Mouse (Mus musculus): ENCODE measurements around the gene Unc93b1.
A peak's percentile ranks its signal among the peaks of the same experiment; 100 is the strongest.

Gene Unc93b1

DNA sequence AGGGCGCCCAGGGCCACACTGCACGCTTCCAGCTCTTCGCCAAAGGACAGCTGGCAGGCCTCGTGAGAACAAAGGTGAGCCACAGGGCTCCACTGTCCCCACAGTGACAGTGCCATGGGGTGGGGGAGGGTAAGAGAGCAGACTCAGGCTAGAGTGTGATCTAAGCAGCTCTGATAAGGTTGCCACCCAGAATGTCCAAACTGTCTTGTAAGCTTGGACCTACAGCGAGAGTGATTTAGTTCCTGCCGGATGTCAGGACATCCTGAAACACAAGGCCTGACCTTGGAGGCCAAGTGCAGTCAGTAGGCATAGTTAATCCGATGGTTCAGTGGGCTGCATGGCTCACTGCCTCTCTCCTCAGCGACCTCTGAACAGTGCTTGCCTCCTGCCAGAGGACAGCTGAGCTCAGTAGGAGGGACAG lies 50.3 kb downstream of the Unc93b1 start:
- no peak for DNase-seq (ENCODE audit: low spot score in 2 of 2)

DNA sequence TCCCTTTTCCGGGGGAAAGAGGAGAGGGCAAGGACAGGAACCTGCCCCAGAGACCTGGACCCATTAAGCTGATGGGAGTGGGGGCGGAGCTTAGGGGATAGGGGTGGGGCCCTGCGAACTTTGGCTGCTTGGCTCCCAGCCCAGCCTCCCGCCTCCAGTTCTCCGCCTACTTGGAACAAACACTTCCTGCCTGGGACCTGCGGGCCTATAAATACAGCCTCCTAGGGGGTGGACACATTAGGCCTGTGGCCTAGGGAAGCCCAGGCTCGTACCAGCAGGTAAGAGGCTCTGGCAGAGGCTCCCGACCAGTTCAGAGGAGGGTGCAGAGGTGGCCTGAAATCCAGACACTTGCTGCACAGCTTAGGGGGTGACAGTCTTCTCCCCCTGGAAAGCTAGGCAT lies 51.3 kb downstream of the Unc93b1 start, which contains the start of gene Acy3:
Acy3 (plus strand) TSS at position 237 of the 400 bp plus-strand sequence.
- peak in 1 of 2 experiments; percentile 45 for DNase-seq (ENCODE audit: low spot score in 2 of 2)

DNA sequence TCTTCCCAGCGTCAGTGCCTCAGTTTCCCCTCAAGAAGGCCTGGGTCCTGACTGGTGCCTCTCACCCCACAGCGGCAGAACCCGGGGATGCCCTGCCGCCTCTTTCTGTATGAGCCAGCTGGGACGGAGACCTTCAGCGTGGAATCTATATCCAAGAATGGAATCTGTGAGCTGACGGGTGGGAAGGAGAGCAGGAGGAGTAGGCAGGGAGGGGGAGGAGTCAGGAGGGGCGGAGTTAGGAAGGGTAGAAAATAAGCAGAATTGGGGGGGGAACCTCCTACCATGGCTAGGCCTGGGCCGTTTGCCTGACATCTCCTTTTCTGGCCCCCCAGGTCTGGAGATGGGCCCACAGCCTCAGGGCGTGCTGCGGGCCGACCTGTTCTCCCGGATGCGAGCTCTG lies 53.1 kb downstream of the Unc93b1 start:
- DNase-seq (ENCODE audit: low spot score in 2 of 2) = no peak

DNA sequence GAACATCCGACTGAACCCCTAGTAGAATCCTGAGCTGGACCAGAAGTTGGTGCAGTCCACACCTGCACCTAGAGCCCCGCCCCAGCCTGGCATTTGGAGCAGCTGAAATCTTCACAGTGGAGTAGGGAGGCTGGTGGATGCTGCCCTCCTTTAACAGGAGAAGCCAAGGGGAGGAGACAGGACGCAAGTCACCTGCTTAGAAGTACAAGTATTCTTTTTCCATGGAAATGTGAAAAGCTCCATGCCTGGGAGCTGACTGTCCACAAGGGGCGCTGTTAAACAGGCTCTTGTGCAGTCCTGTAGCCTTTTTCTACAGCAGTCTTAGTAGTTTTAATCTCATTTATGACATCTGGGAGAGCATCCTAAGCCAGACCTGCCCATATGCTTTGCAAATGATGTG lies 53.8 kb downstream of the Unc93b1 start:
- no peak for DNase-seq (ENCODE audit: low spot score in 2 of 2)

DNA sequence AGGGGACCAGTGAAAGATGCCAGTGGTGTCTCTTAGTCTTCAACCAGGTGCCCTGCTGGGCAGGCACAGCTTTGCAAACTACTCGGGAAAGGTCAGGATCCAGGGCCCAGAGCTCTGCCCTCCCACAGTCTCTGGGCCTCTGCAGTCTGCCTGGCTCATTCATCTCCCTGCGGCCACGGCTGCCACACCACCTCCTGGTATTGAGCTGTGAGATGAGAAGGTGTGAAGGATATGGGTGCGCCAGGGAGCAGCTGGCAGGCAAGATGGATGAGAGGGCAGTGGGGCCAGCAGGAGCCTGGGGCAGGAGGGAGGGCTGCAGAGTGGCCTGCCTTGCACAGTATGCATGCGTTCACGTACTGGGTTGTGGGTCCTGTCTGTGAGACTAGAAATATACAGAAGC lies 55.8 kb downstream of the Unc93b1 start:
- DNase-seq (ENCODE audit: low spot score in 2 of 2) = no peak

DNA sequence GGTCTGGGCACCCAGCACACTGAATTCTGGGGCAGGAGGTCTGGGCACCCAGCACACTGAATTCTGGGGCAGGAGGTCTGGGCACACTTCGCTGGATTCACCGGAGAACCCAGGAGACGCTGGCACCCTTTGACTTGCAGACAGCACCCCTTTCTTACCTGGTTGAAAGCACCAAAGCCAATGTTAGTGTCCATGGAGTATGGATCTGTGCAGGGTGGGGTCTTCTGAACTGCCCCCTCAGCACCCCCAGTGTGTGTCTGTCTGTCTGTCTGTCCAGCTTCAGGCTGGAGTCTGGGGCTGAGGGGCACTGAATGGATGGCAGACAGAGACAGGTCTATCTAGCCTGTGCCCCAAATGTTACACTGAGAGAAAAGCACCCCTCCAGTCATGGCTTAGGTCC lies 56.6 kb downstream of the Unc93b1 start:
- DNase-seq (ENCODE audit: low spot score in 2 of 2) = no peak

DNA sequence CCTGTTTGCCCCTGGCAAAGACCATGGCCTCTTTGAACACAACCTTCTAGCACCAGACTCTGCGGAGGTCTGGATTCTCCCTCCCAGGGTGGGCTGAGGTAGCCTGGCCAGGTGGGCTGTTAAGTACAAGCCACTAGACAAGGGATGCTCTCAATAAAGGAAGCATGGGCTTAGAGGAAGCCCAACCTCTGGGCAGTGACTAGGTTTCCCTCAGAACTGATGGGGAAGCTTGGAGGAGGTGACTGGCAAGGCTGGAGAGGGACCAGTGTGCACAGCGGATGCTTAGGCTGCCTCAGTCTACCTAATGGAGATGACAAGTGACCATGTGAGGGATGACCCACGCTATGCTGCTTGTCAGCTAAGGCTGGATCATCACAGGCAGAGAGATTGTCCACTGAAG lies 57.0 kb downstream of the Unc93b1 start:
- no peak for DNase-seq (ENCODE audit: low spot score in 2 of 2)

DNA sequence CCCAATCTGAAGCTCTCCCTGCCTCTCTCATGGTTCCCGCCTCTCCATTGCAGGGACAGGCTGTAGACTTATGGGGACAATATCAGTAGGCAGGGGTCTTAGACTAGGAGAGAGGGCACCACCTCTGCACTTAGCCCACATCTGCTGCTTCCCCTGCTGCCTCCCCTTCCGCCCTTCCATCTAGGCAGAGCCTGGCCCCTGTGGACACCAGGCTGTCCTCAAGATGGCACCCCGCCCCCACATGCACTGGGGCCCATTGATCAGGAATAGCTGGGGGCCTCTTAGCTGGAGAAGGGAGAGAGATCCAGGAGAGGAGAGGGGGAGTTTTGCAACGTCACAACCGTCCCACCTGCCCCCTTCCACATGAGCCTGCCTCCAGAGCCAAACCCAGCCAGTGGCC lies 57.4 kb downstream of the Unc93b1 start, which contains the start of gene Tbx10:
Tbx10 (plus strand) TSS at position 337 of the 400 bp plus-strand sequence.
- DNase-seq (ENCODE audit: low spot score in 2 of 2) = no peak

DNA sequence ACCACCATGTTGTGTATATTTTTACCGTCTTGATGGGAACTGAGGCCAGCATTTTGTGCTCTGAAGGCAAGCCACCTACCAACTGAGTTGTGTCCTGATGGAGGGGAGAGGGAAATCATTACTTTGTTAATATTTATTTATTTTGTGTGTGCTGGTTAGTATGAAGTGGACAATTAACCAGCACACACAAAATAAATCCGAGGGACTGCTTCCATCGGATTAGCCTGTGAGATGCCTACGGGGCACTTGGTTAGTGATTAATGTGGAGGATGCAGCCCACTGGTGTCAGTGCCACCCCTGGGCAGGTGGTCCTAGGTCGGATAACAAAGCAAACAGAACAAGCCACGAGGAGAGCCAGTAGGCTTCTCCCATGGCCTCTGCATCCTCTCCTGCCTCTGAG lies 59.9 kb downstream of the Unc93b1 start:
- DNase-seq (ENCODE audit: low spot score in 2 of 2) = no peak

DNA sequence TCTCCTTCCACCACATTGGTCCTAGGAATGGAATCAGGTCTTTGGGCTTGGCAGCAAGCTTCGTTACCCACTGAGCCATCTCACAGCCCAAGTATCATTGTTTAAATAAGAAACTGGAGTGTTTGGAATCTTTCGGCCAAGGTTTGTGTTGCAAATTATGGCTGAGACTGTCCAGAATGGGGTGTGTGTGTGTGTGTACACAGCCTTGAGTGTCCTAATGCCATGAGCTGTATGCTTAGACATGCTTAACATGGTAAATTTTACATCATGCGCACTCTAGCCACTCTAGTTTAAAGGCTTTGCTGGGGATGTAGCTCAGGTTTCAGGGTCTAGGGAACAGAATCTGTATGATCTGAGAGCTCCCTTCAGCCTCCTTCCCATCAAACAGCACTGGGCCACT lies 60.5 kb downstream of the Unc93b1 start:
- no peak for DNase-seq (ENCODE audit: low spot score in 2 of 2)

DNA sequence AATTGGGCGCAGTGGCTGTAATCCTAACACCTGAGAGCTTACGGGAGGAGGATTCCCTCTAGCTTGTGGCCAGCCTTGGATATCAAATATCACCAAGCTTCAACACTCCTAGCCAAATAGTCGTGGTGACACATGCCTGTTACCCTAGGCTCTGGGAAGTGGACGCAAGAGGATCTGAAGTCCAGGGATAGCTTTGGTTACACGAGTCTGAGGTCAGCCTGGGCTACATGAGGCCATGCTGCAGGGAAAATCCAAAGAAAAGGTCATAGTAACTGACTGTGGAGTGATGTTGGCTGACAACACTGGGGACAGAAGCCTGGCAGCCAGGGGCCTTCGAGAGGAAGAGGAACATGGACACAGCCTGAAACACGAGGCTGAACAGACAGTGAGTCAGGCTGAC lies 61.1 kb downstream of the Unc93b1 start:
- DNase-seq (ENCODE audit: low spot score in 2 of 2) = no peak

DNA sequence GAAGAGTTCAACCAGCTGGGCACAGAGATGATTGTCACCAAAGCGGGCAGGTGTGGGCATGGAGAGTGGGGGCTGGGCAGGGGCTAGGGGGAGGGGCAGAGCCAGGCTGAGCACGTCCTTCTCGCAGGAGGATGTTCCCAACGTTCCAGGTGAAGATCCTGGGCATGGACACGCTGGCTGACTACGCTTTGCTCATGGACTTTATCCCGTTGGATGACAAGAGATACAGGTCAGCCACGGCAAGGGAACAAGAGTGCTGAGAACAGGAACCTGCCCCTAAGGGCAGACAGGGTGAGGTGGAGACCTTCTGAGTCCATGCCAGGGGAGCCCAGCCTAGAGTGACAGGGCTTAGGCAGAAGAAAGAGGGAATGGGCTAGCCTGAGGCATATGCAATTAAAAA lies 61.8 kb downstream of the Unc93b1 start:
- DNase-seq (ENCODE audit: low spot score in 2 of 2) = no peak

DNA sequence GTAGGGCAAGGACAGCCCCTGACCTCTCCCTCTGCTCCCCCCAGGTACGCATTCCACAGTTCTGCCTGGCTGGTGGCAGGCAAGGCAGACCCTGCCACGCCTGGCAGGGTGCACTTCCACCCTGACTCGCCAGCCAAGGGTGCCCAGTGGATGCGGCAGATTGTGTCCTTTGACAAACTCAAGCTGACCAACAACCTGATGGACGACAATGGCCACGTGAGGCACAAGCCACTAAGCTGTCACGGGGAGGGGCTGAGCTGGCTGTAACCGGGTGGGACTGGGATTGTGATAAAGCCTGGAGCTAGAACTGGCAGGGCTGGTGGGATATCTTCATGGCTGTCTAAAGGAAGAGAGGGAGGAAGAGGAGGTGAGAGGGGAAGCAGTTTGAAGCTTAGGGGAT lies 62.2 kb downstream of the Unc93b1 start:
- DNase-seq (ENCODE audit: low spot score in 2 of 2) = no peak

DNA sequence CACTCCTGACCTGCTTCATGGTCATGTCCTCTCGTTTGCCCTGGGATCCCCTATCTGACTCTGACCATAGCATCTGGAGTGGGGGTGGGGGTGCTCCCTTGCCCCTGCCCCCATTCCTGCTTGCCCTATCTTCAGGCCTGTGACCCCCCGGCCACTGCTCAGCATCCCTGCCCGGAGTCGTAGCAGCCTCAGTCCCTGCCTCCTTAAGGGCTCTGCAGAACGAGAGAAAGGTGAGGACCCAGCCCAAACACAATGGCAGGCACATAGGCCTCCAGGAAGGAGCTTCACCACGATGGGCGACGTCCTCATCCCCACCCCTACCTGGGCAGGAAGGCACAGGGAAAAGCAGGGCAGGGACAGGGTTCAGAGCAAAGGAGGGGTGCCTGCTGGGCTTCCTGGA lies 63.3 kb downstream of the Unc93b1 start:
- no peak for DNase-seq (ENCODE audit: low spot score in 2 of 2)

Data from frontal cortex, postnatal 10 days (tissue).